Mouse (Mus musculus) CD4-positive, CD25-positive, alpha-beta regulatory T cell (primary cell): ENCODE results near the gene Togaram2. TPM values are rescaled to one million over a fixed set of nuclear protein-coding genes. Genes with fewer than 3 reads are reported as not detected.

Experiments used
- polyA plus RNA-seq: library from polyadenylated mRNA; unstranded; fragments of 100-300 nt; shearing (Covaris generic); gene quantifications from one replicate; pipeline ENCODE4 v1.2.1, GENCODE M21; 2017

The Togaram2 gene
- not detected for polyA plus RNA-seq

GRCm38 (mm10) chr17:71673092-71673491, at the start of gene Togaram2:
Togaram2 (plus strand) TSS chr17:71673261.

GRCm38 (mm10) chr17:71752831-71753230, 79.8 kb downstream of the Togaram2 start, which contains the start of gene Pcare:
Pcare (minus strand) TSS chr17:71752894.

DNA sequence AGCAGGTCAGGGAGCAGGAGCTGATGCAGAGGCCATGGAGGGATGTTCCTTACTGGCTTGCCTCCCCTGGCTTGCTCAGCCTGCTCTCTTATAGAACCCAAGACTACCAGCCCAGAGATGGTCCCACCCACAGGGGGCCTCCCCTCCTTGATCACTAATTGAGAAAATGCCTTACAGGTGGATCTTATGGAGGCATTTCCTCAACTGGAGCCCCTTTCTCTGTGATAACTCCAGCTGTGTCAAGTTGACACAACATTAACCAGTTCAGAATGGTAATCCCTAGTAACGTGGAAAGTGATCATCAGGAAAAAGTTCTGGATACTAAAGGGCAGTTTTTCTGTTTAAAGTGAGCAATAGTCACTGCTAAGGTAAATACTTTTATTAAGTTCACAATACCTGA, 95.1 kb downstream of the Togaram2 start, which contains the start of gene Clip4:
Clip4 (plus strand) TSS at position 301 of the 400 bp plus-strand sequence.

Other genes starting within 250 kb of the Togaram2 start
- gene Gm4707, start 213.3 kb upstream of the Togaram2 start, polyA plus RNA-seq, result 4.1 TPM
- gene Smchd1, start 197.9 kb upstream of the Togaram2 start, polyA plus RNA-seq, result 142 TPM
- gene Ndc80, start 146.4 kb upstream of the Togaram2 start, polyA plus RNA-seq, result 10.7 TPM
- gene Spdya, start 121.2 kb upstream of the Togaram2 start, polyA plus RNA-seq, result 0.56 TPM
- 148 TPM for gene Wdr43, start 57.4 kb upstream of the Togaram2 start, polyA plus RNA-seq
- not detected for gene Pcare, start 79.6 kb downstream of the Togaram2 start, polyA plus RNA-seq
- gene Clip4, start 95.2 kb downstream of the Togaram2 start, polyA plus RNA-seq, result 0.10 TPM